Mouse (Mus musculus): ENCODE results near the gene Tmem145. TPM values are rescaled to one million over a fixed set of nuclear protein-coding genes. Genes with fewer than 3 reads are reported as not detected.

The Tmem145 gene
- polyA plus RNA-seq, 1 experiment from 2014 or later, result 0.07 TPM

- WGBS (ENCODE audit: insufficient replicate concordance), result 38% methylated on average over 4 of the region's 4 CpGs
- H3K4me2 ChIP-seq (ENCODE audit: low read depth, low read length), result peak overlapping the region; percentile 92
- peaks cover 13% of the 10 kb centered on the region for H3K36me3 ChIP-seq (ENCODE audit: control insufficient read depth, insufficient read depth)
- peak overlapping the region; percentile 94 for H3K27ac ChIP-seq (ENCODE audit: low read length)
- no peak for ATAC-seq (ENCODE audit: low read depth)
- H3K9me3 ChIP-seq (replicated peaks; ENCODE audit: control insufficient read depth, low read length), result no peaks in the 10 kb centered on the region
- no peaks in the 10 kb centered on the region for H3K27me3 ChIP-seq (ENCODE audit: control insufficient read depth, insufficient read depth, low read depth, low read length)
- H3K4me1 ChIP-seq (ENCODE audit: control insufficient read depth, low read depth, low read length), result peaks cover 51% of the 10 kb centered on the region
- H3K4me3 ChIP-seq (ENCODE audit: low read depth, low read length), result peak overlapping the region; percentile 93
- peak overlapping the region; percentile 99 for H3K9ac ChIP-seq (ENCODE audit: low read depth, low read length)
Observed at GRCm38 (mm10) chr7:25269029-25269428, 36.9 kb upstream of the Tmem145 start.

- Histone ChIP-seq H3K4me2 (ENCODE audit: low read depth, low read length) (peak overlapping the region; percentile 92), H3K27me3 (ENCODE audit: control insufficient read depth, insufficient read depth, low read depth, low read length) (no peaks in the 10 kb centered on the region), H3K4me1 (ENCODE audit: control insufficient read depth, low read depth, low read length) (peaks cover 54% of the 10 kb centered on the region), H3K9ac (ENCODE audit: low read depth, low read length) (peak overlapping the region; percentile 99), H3K36me3 (ENCODE audit: control insufficient read depth, insufficient read depth) (peaks cover 13% of the 10 kb centered on the region), H3K9me3 (replicated peaks; ENCODE audit: control insufficient read depth, low read length) (no peaks in the 10 kb centered on the region), H3K27ac (ENCODE audit: low read length) (peak overlapping the region; percentile 94), H3K4me3 (ENCODE audit: low read depth, low read length) (peak overlapping the region; percentile 93)
- WGBS (ENCODE audit: insufficient replicate concordance), result 62% methylated on average over 8 of the region's 8 CpGs
- no peak for ATAC-seq (ENCODE audit: low read depth)
Observed at GRCm38 (mm10) chr7:25269545-25270271, 36.2 kb upstream of the Tmem145 start.

- Histone ChIP-seq H3K4me1 (ENCODE audit: control insufficient read depth, low read depth, low read length) (peaks cover 62% of the 10 kb centered on the region), H3K9ac (ENCODE audit: low read depth, low read length) (no peak overlapping the region), H3K4me2 (ENCODE audit: low read depth, low read length) (no peak overlapping the region), H3K36me3 (ENCODE audit: control insufficient read depth, insufficient read depth) (peaks cover 13% of the 10 kb centered on the region), H3K27me3 (ENCODE audit: control insufficient read depth, insufficient read depth, low read depth, low read length) (no peaks in the 10 kb centered on the region), H3K27ac (ENCODE audit: low read length) (peak overlapping the region; percentile 35; the same call in 1 of the 2 replicates), H3K4me3 (ENCODE audit: low read depth, low read length) (no peak overlapping the region), H3K9me3 (replicated peaks; ENCODE audit: control insufficient read depth, low read length) (no peaks in the 10 kb centered on the region)
- WGBS (ENCODE audit: insufficient replicate concordance), result 85% methylated on average over 35 of the region's 35 CpGs
- no peak for ATAC-seq (ENCODE audit: low read depth)
Observed at GRCm38 (mm10) chr7:25270652-25271633, 35.0 kb upstream of the Tmem145 start.

GRCm38 (mm10) chr7:25271651-25272444 is 34.1 kb upstream of the Tmem145 start:
- no peak overlapping the region for H3K27ac ChIP-seq (ENCODE audit: low read length)

GRCm38 (mm10) chr7:25272445-25273258 is 33.3 kb upstream of the Tmem145 start:
- Histone ChIP-seq H3K27ac (ENCODE audit: low read length) (peak overlapping the region; percentile 92), H3K9ac (ENCODE audit: low read depth, low read length) (peak overlapping the region; percentile 65), H3K27me3 (ENCODE audit: control insufficient read depth, insufficient read depth, low read depth, low read length) (no peaks in the 10 kb centered on the region), H3K4me2 (ENCODE audit: low read depth, low read length) (peak overlapping the region; percentile 59), H3K4me1 (ENCODE audit: control insufficient read depth, low read depth, low read length) (peaks cover 72% of the 10 kb centered on the region), H3K4me3 (ENCODE audit: low read depth, low read length) (no peak overlapping the region; the same call in 1 of the 2 replicates), H3K9me3 (replicated peaks; ENCODE audit: control insufficient read depth, low read length) (no peaks in the 10 kb centered on the region), H3K36me3 (ENCODE audit: control insufficient read depth, insufficient read depth) (peaks cover 13% of the 10 kb centered on the region)
- WGBS (ENCODE audit: insufficient replicate concordance), result 87% methylated on average over 38 of the region's 38 CpGs
- ATAC-seq (ENCODE audit: low read depth), result no peak

More at GRCm38 (mm10) chr7:25271651-25272444, 34.1 kb upstream of the Tmem145 start:
- no peak overlapping the region for H3K9ac ChIP-seq (ENCODE audit: low read depth, low read length)
- 88% methylated on average over 29 of the region's 30 CpGs for WGBS (ENCODE audit: insufficient replicate concordance)
- ATAC-seq (ENCODE audit: low read depth), result no peak
- no peak overlapping the region for H3K4me2 ChIP-seq (ENCODE audit: low read depth, low read length)
- no peak overlapping the region for H3K4me3 ChIP-seq (ENCODE audit: low read depth, low read length)
- peaks cover 13% of the 10 kb centered on the region for H3K36me3 ChIP-seq (ENCODE audit: control insufficient read depth, insufficient read depth)
- H3K27me3 ChIP-seq (ENCODE audit: control insufficient read depth, insufficient read depth, low read depth, low read length), result no peaks in the 10 kb centered on the region
- H3K9me3 ChIP-seq (replicated peaks; ENCODE audit: control insufficient read depth, low read length), result no peaks in the 10 kb centered on the region
- H3K4me1 ChIP-seq (ENCODE audit: control insufficient read depth, low read depth, low read length), result peaks cover 67% of the 10 kb centered on the region

- Histone ChIP-seq H3K4me1 (ENCODE audit: control insufficient read depth, low read depth, low read length) (peaks cover 80% of the 10 kb centered on the region), H3K4me2 (ENCODE audit: low read depth, low read length) (peak overlapping the region; percentile 59), H3K27ac (ENCODE audit: low read length) (peak overlapping the region; percentile 92), H3K9ac (ENCODE audit: low read depth, low read length) (peak overlapping the region; percentile 65), H3K9me3 (replicated peaks; ENCODE audit: control insufficient read depth, low read length) (no peaks in the 10 kb centered on the region), H3K27me3 (ENCODE audit: control insufficient read depth, insufficient read depth, low read depth, low read length) (no peaks in the 10 kb centered on the region), H3K36me3 (ENCODE audit: control insufficient read depth, insufficient read depth) (peaks cover 13% of the 10 kb centered on the region), H3K4me3 (ENCODE audit: low read depth, low read length) (peak overlapping the region; percentile 33)
- ATAC-seq (ENCODE audit: low read depth), result peak; percentile 74
- 64% methylated on average over 22 of the region's 22 CpGs for whole genome bisulfite sequencing (ENCODE audit: insufficient replicate concordance)
Observed at GRCm38 (mm10) chr7:25273259-25274241, 32.4 kb upstream of the Tmem145 start.

- Histone ChIP-seq H3K4me1 (ENCODE audit: control insufficient read depth, low read depth, low read length) (peaks cover 76% of the 10 kb centered on the region), H3K27me3 (ENCODE audit: control insufficient read depth, insufficient read depth, low read depth, low read length) (no peaks in the 10 kb centered on the region), H3K36me3 (ENCODE audit: control insufficient read depth, insufficient read depth) (peaks cover 13% of the 10 kb centered on the region), H3K4me2 (ENCODE audit: low read depth, low read length) (peak overlapping the region; percentile 59), H3K9ac (ENCODE audit: low read depth, low read length) (peak overlapping the region; percentile 37), H3K9me3 (replicated peaks; ENCODE audit: control insufficient read depth, low read length) (no peaks in the 10 kb centered on the region), H3K4me3 (ENCODE audit: low read depth, low read length) (no peak overlapping the region), H3K27ac (ENCODE audit: low read length) (peak overlapping the region; percentile 92)
- ATAC-seq (ENCODE audit: low read depth), result no peak
- 24% methylated on average over 5 of the region's 5 CpGs for WGBS (ENCODE audit: insufficient replicate concordance)
Observed at GRCm38 (mm10) chr7:25274571-25274970, 31.3 kb upstream of the Tmem145 start.

Measured in liver, embryonic 16.5 days (tissue).